Mouse (Mus musculus) kidney, adult 9 months (tissue): ENCODE measurements around the gene Ostf1.

Experiments used
- DNase-seq: peaks from one replicate; pipeline ENCODE4 v3.0.0; 2022

Ostf1 gene

DNA sequence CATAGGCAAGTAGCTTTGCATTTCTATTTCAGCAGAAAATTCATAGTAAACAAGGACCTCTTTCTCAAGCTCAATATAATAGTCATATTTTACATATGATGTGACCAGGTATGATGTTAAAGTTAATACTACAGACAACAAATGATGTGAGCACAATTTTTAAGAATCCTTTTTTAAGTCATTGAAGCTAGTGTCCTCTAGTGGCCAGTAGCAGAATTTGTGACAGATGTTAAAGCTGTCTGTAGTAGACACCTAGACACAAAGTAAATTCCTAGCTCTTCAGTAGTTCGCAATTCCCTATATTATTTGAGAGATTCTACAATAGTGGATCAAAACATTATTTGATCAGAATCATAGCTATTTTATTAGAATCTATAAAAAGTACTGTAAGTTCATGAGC is 73.9 kb downstream of the Ostf1 start:
- DNase-seq = no peak

DNA sequence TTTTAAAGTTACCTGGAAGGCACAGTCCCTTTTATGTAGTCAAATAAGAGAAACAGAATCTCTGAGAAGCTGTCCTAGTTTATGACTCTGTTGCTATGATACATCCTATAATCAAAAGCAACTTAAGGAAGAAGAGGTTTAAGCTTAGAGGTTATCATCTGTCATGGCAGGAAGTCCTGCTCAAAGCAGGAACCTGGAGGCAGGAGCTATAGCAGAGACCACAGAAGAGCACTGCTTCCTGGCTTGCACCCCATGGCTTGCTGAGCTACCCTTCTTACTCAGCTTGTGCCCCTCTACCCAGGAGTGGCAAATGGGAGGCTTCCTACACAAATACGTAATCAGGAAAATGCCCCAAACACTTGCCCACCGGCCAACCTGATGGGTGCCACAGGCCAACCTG is 76.0 kb downstream of the Ostf1 start:
- DNase-seq = no peak

DNA sequence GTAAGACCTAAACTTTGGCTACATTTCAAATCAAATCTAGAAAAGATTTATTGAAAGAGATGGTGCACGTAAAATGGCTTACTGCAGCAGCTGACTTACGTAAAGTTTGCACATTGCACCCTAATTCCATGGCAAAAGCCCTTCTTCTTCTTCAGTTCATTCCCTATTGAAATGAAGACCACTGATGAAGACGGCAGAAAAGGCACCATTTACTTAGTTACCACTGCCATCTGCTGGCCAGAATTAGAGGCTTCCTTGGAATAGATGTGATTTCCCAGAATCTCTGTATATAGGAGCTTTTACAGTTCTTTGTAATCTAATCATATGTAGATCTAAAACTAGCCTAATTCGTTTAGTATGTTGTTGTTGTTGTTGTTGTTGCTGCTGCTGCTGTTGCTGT is 83.0 kb downstream of the Ostf1 start:
- peak; percentile 69 for DNase-seq
